Mouse (Mus musculus): ENCODE measurements around the gene Galns. TPM values are rescaled to one million over a fixed set of nuclear protein-coding genes. Genes with fewer than 3 reads are reported as not detected.

Galns gene
- polyA plus RNA-seq, 1 experiment from 2014 or later = 4.5 TPM

DNA sequence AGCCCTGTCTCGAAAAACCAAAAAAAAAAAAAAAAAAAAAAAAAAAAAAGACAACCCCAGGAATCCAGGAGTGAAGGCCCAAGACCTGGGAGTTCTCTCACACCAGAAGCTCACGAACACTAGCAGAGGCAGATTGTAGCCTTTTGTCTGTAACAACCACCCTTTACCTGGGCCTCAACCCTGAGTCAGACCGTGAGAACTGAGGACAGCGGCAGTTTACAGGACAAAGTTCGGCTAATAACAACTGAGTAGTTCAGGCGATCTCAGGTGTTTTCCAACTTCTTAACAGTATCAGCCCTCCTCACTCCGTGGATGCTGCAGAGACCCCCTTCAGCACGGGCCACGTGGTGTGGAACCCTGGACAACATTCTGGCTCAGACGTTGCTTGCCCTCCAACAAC, 24.5 kb downstream of the Galns start:
- no peak overlapping the region for H3K4me3 ChIP-seq (ENCODE audit: low read depth, low read length)

DNA sequence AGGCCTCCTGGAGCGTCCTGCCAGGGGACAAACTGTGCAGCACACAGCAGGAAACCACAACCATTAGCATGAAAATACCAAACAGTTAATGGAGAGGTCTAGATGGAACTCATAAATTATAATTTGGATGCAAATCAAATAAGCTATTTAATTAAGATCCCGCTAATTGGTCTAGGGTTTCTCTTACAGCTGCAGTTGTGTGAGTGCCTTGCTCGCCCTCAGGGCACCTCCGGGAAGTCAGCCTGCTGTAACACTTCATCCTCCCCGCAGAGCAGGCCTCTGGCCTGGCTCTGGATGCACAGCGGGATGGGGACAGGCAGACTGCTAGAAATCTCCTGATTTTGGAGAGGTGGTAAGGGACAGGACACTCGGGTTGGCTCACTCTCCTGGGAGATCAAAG, 25.1 kb downstream of the Galns start:
- no peaks in the 10 kb centered on the region for H3K9me3 ChIP-seq (ENCODE audit: control insufficient read depth, low read length)
- H3K27ac ChIP-seq (ENCODE audit: low read depth, low read length) = no peak overlapping the region
- no peaks in the 10 kb centered on the region for H3K4me1 ChIP-seq (replicated peaks; ENCODE audit: control insufficient read depth, insufficient read depth, low read length)
- no peak overlapping the region for H3K9ac ChIP-seq (ENCODE audit: low read length)
- DNase-seq (ENCODE audit: low spot score) = no peak
- H3K27me3 ChIP-seq (ENCODE audit: control insufficient read depth, insufficient read depth, low read length) = 0 out of 2 replicates have a peak, but pooled peaks cover 2% of the 10 kb centered on the region
- H3K36me3 ChIP-seq (ENCODE audit: control insufficient read depth, insufficient read depth, low read length) = no peaks in the 10 kb centered on the region
- no peak for ATAC-seq (replicated peaks; ENCODE audit: low FRiP score)
- 55% methylated on average over 7 of the region's 7 CpGs for WGBS
- no peak overlapping the region for H3K4me3 ChIP-seq (ENCODE audit: low read depth, low read length)
- no peak overlapping the region for H3K4me2 ChIP-seq (ENCODE audit: low read depth, low read length, severe bottlenecking)

More for the DNA sequence above, 24.5 kb downstream of the Galns start:
- Histone ChIP-seq H3K36me3 (ENCODE audit: control insufficient read depth, insufficient read depth, low read length) (no peaks in the 10 kb centered on the region), H3K4me1 (replicated peaks; ENCODE audit: control insufficient read depth, insufficient read depth, low read length) (no peaks in the 10 kb centered on the region), H3K4me2 (ENCODE audit: low read depth, low read length, severe bottlenecking) (no peak overlapping the region), H3K9me3 (ENCODE audit: control insufficient read depth, low read length) (no peaks in the 10 kb centered on the region), H3K27me3 (ENCODE audit: control insufficient read depth, insufficient read depth, low read length) (0 out of 2 replicates have a peak, but pooled peaks cover 2% of the 10 kb centered on the region), H3K9ac (ENCODE audit: low read length) (no peak overlapping the region), H3K27ac (ENCODE audit: low read depth, low read length) (no peak overlapping the region)
- ATAC-seq (replicated peaks; ENCODE audit: low FRiP score) = no peak
- no peak for DNase-seq (ENCODE audit: low spot score)
- 90% methylated on average over 9 of the region's 10 CpGs for WGBS

DNA sequence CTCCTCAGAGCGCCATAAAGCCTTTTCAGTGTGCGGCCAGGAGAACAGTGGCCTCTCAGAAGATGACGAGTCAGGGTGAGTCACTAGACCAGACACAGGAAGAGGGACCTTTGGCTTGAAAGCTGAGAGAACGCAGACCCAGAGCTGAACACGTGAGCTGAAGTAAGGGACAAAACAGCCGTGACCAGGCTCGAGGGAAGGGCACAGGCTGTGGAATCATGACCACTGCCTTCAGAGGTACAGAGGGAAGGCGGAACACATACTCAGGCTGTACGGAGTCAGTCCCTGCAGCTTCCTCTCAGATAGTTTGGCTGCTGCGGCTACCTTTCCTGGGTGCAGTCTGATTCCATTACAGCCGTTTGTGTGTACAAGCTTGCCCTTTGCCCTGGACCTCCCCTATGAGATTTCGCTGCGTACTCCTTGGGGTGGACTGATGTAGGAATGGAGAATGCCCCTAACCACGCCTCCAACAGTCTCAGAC, 25.8 kb downstream of the Galns start:
- Histone ChIP-seq H3K4me1 (replicated peaks; ENCODE audit: control insufficient read depth, insufficient read depth, low read length) (no peaks in the 10 kb centered on the region), H3K36me3 (ENCODE audit: control insufficient read depth, insufficient read depth, low read length) (no peaks in the 10 kb centered on the region), H3K9me3 (ENCODE audit: control insufficient read depth, low read length) (no peaks in the 10 kb centered on the region), H3K4me3 (ENCODE audit: low read depth, low read length) (no peak overlapping the region), H3K27ac (ENCODE audit: low read depth, low read length) (no peak overlapping the region), H3K27me3 (ENCODE audit: control insufficient read depth, insufficient read depth, low read length) (0 out of 2 replicates have a peak, but pooled peaks cover 2% of the 10 kb centered on the region), H3K4me2 (ENCODE audit: low read depth, low read length, severe bottlenecking) (no peak overlapping the region), H3K9ac (ENCODE audit: low read length) (no peak overlapping the region)
- no peak for DNase-seq (ENCODE audit: low spot score)
- ATAC-seq (replicated peaks; ENCODE audit: low FRiP score) = no peak
- WGBS = 71% methylated on average over 14 of the region's 14 CpGs

DNA sequence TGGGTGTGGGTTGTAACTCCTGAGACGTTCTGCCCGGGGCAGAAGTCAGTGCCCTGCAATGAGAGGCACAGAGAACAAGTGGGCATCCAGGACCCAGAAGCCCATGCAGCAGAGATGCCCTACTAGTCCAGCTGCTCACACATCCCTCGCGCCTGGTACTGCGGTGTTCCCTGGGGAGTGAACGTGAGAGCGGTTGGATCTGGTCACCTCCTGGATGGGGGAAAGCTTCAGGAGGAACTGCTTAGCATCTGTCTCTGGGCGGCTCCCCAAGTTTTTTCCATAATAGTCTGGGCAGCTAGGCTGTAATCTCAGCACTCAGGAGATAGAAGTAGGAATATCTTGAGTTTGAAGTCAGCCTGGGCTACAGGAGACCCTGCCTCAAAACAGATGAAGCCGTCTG, 26.3 kb downstream of the Galns start:
- Histone ChIP-seq H3K27ac (ENCODE audit: low read depth, low read length) (no peak overlapping the region), H3K4me1 (replicated peaks; ENCODE audit: control insufficient read depth, insufficient read depth, low read length) (no peaks in the 10 kb centered on the region), H3K9me3 (ENCODE audit: control insufficient read depth, low read length) (no peaks in the 10 kb centered on the region), H3K27me3 (ENCODE audit: control insufficient read depth, insufficient read depth, low read length) (0 out of 2 replicates have a peak, but pooled peaks cover 2% of the 10 kb centered on the region), H3K4me3 (ENCODE audit: low read depth, low read length) (no peak overlapping the region), H3K9ac (ENCODE audit: low read length) (no peak overlapping the region), H3K36me3 (ENCODE audit: control insufficient read depth, insufficient read depth, low read length) (no peaks in the 10 kb centered on the region), H3K4me2 (ENCODE audit: low read depth, low read length, severe bottlenecking) (no peak overlapping the region)
- 91% methylated on average over 9 of the region's 9 CpGs for WGBS
- DNase-seq (ENCODE audit: low spot score) (no peak), ATAC-seq (replicated peaks; ENCODE audit: low FRiP score) (no peak)

DNA sequence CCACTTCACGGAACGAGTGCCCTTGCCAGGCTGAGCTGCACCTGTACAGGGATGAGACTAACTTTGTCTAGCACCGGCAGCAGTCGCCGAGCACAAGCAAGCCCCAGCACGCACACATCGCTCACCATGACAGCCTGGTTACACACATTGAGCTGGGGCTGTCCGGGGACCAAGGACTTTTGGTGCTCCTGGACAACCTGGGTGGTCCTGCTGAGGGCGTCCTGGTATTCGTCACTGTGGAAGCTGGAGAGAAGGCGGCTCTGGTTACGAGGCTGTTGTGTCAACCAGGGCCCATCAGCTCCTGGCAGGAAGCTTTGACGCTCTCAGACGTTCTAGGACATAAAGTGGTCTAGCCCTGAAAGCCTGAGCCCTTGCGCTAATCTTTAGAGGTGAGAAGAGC, 30.3 kb downstream of the Galns start:
- Histone ChIP-seq H3K4me2 (ENCODE audit: low read depth, low read length, severe bottlenecking) (no peak overlapping the region), H3K4me3 (ENCODE audit: low read depth, low read length) (no peak overlapping the region), H3K36me3 (ENCODE audit: control insufficient read depth, insufficient read depth, low read length) (no peaks in the 10 kb centered on the region), H3K27ac (ENCODE audit: low read depth, low read length) (no peak overlapping the region), H3K9me3 (ENCODE audit: control insufficient read depth, low read length) (no peaks in the 10 kb centered on the region), H3K27me3 (ENCODE audit: control insufficient read depth, insufficient read depth, low read length) (0 out of 2 replicates have a peak, but pooled peaks cover 2% of the 10 kb centered on the region), H3K9ac (ENCODE audit: low read length) (no peak overlapping the region), H3K4me1 (replicated peaks; ENCODE audit: control insufficient read depth, insufficient read depth, low read length) (peaks cover 15% of the 10 kb centered on the region)
- DNase-seq (ENCODE audit: low spot score) (no peak), ATAC-seq (replicated peaks; ENCODE audit: low FRiP score) (no peak)
- WGBS = 82% methylated on average over 13 of the region's 15 CpGs

DNA sequence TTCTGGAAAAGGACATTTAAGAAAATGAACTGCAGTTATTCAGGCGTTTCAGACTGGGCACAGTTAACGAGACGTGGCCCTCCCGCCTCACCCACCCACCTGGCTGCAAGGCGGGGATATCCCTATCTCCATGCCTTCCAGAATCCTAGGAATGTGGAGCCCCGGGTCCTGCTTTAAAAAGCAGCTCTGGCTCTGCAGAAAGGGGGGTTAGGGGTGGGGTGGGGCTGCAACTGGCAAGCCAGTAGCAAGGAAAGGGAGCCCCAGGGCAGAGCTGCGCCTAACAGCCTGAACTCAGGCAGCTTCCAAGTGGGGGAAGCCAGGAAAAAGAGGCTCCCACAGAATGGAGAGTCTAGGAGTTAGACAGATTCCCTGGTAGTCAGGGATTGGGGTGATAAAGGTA, 32.1 kb downstream of the Galns start:
- DNase-seq (ENCODE audit: low spot score) (no peak), ATAC-seq (replicated peaks; ENCODE audit: low FRiP score) (no peak)
- H3K27ac ChIP-seq (ENCODE audit: low read depth, low read length) = no peak overlapping the region
- H3K4me3 ChIP-seq (ENCODE audit: low read depth, low read length) = no peak overlapping the region
- no peaks in the 10 kb centered on the region for H3K36me3 ChIP-seq (ENCODE audit: control insufficient read depth, insufficient read depth, low read length)
- H3K4me2 ChIP-seq (ENCODE audit: low read depth, low read length, severe bottlenecking) = no peak overlapping the region
- 22% methylated on average over 7 of the region's 7 CpGs for WGBS
- peaks cover 22% of the 10 kb centered on the region for H3K4me1 ChIP-seq (replicated peaks; ENCODE audit: control insufficient read depth, insufficient read depth, low read length)
- H3K27me3 ChIP-seq (ENCODE audit: control insufficient read depth, insufficient read depth, low read length) = no peaks in the 10 kb centered on the region
- H3K9me3 ChIP-seq (ENCODE audit: control insufficient read depth, low read length) = no peaks in the 10 kb centered on the region
- no peak overlapping the region for H3K9ac ChIP-seq (ENCODE audit: low read length)

DNA sequence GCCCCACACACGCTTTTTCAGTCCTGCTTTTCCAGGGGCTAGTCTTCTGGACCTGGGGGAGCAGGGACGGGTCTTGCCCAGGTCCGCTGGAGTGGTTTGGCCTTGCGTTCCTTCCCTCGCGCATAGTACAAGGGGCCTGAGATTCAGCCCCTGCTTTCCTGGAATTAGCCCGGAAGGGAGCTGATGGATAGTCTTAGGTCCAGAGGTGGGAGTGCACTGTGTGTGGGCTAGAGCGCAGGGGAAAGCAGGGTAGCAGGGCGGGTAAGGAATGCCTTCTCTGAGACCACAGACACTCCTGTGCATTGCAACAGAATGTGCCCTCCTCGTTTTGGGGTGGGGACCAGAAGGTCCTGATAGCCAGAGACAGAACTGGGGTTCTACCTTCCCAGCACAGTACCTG, 34.1 kb downstream of the Galns start:
- no peaks in the 10 kb centered on the region for H3K27me3 ChIP-seq (ENCODE audit: control insufficient read depth, insufficient read depth, low read length)
- peak overlapping the region; percentile 61 for H3K9ac ChIP-seq (ENCODE audit: low read length)
- WGBS = 42% methylated on average over 10 of the region's 10 CpGs
- H3K4me2 ChIP-seq (ENCODE audit: low read depth, low read length, severe bottlenecking) = peak overlapping the region; percentile 52; the same call in 1 of the 2 replicates
- H3K4me3 ChIP-seq (ENCODE audit: low read depth, low read length) = peak overlapping the region; percentile 44; the same call in 1 of the 2 replicates
- H3K9me3 ChIP-seq (ENCODE audit: control insufficient read depth, low read length) = no peaks in the 10 kb centered on the region
- H3K27ac ChIP-seq (ENCODE audit: low read depth, low read length) = no peak overlapping the region
- peaks cover 24% of the 10 kb centered on the region for H3K4me1 ChIP-seq (replicated peaks; ENCODE audit: control insufficient read depth, insufficient read depth, low read length)
- ATAC-seq (replicated peaks; ENCODE audit: low FRiP score) (peak; percentile 26), DNase-seq (ENCODE audit: low spot score) (no peak)
- peaks cover 4% of the 10 kb centered on the region; the same call in 1 of the 2 replicates for H3K36me3 ChIP-seq (ENCODE audit: control insufficient read depth, insufficient read depth, low read length)

DNA sequence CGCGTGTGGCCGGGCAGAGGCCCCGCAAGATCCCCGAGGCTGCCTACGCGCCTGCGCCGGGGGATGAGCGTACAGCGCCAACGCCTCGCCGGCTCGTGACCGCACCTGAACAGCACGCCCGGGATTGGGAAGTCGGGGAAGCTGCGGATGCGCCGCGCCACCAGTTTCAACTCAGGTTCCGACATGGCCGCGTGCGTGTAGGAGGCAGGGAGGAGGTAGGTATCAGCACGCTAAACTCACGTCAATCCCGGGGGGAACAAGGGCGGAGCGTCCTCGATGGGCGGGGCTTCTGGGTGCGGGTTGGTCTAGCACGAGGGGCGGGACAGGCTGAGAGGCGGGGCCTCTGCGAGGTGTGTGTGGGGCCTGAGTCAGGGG, 34.6 kb downstream of the Galns start, which contains the start of gene Aprt:
Gene Aprt, minus strand, starts transcription at position 262 of the 375 bp plus-strand sequence.
- Histone ChIP-seq H3K4me3 (ENCODE audit: low read depth, low read length) (peak within 1 kb of the TSS; percentile 44), H3K4me2 (ENCODE audit: low read depth, low read length, severe bottlenecking) (peak within 1 kb of the TSS; percentile 52), H3K4me1 (replicated peaks; ENCODE audit: control insufficient read depth, insufficient read depth, low read length) (peaks cover 24% of the 10 kb centered on the region), H3K9ac (ENCODE audit: low read length) (peak within 1 kb of the TSS; percentile 61), H3K27me3 (ENCODE audit: control insufficient read depth, insufficient read depth, low read length) (no peaks in the 10 kb centered on the region), H3K9me3 (ENCODE audit: control insufficient read depth, low read length) (no peaks in the 10 kb centered on the region), H3K27ac (ENCODE audit: low read depth, low read length) (no peak within 1 kb of the TSS), H3K36me3 (ENCODE audit: control insufficient read depth, insufficient read depth, low read length) (peaks cover 8% of the 10 kb centered on the region; the same call in 1 of the 2 replicates)
- ATAC-seq (replicated peaks; ENCODE audit: low FRiP score) (peak; percentile 92), DNase-seq (ENCODE audit: low spot score) (peak; percentile 97)
- WGBS = under 1% methylated on average over 39 of the region's 39 CpGs

Data from forebrain, embryonic 11.5 days (tissue).